Mouse (Mus musculus): Measurements from ENCODE around the gene Trib2. TPM values are rescaled to one million over a fixed set of nuclear protein-coding genes. Genes with fewer than 3 reads are reported as not detected.
A peak's percentile ranks its signal among the peaks of the same experiment; 100 is the strongest.

Gene Trib2
- polyA plus RNA-seq, 1 experiment from 2014 or later: 22.5 TPM

- no peaks in the 10 kb centered on the region; the same call in 1 of the 2 replicates for H3K36me3 ChIP-seq
- no peaks in the 10 kb centered on the region for H3K9me3 ChIP-seq
- 31% methylated on average over 12 of the region's 12 CpGs for WGBS
- H3K27ac ChIP-seq: no peak overlapping the region; the same call in 1 of the 2 replicates
- ATAC-seq (ENCODE audit: insufficient read depth, low FRiP score, low read depth): no peak
- no peaks in the 10 kb centered on the region for H3K27me3 ChIP-seq (replicated peaks)
- H3K4me3 ChIP-seq (replicated peaks): peak overlapping the region; percentile 76
- H3K9ac ChIP-seq: no peak overlapping the region
- 0 out of 2 replicates have a peak, but pooled peaks cover 11% of the 10 kb centered on the region for H3K4me1 ChIP-seq
- H3K4me2 ChIP-seq: peak overlapping the region; percentile 91
These were observed 3.4 kb downstream of the Trib2 start for GRCm38 (mm10) chr12:15813133-15813818.

- Histone ChIP-seq H3K9me3 (no peaks in the 10 kb centered on the region), H3K27ac (no peak overlapping the region; the same call in 1 of the 2 replicates), H3K4me2 (peak overlapping the region; percentile 91), H3K36me3 (no peaks in the 10 kb centered on the region; the same call in 1 of the 2 replicates), H3K4me1 (0 out of 2 replicates have a peak, but pooled peaks cover 9% of the 10 kb centered on the region), H3K27me3 (replicated peaks) (no peaks in the 10 kb centered on the region), H3K9ac (no peak overlapping the region), H3K4me3 (replicated peaks) (peak overlapping the region; percentile 76; the same call in 1 of the 2 replicates)
- ATAC-seq (ENCODE audit: insufficient read depth, low FRiP score, low read depth): no peak
- WGBS: 34% methylated on average over 6 of the region's 6 CpGs
These were observed 4.4 kb downstream of the Trib2 start for GRCm38 (mm10) chr12:15812139-15812962.

- H3K27me3 ChIP-seq (replicated peaks): no peaks in the 10 kb centered on the region
- no peaks in the 10 kb centered on the region for H3K9me3 ChIP-seq
- 0 out of 2 replicates have a peak, but pooled peaks cover 5% of the 10 kb centered on the region for H3K4me1 ChIP-seq
- H3K9ac ChIP-seq: no peak overlapping the region
- 41% methylated on average over 4 of the region's 4 CpGs for whole genome bisulfite sequencing
- peak overlapping the region; percentile 91; the same call in 1 of the 2 replicates for H3K4me2 ChIP-seq
- peaks cover under 1% of the 10 kb centered on the region; the same call in 1 of the 2 replicates for H3K36me3 ChIP-seq
- no peak overlapping the region for H3K4me3 ChIP-seq (replicated peaks)
- no peak for ATAC-seq (ENCODE audit: insufficient read depth, low FRiP score, low read depth)
- H3K27ac ChIP-seq: no peak overlapping the region
These were observed 5.0 kb downstream of the Trib2 start for GRCm38 (mm10) chr12:15811682-15812081.

GRCm38 (mm10) chr12:15810926-15811325 is 5.8 kb downstream of the Trib2 start:
- ATAC-seq (ENCODE audit: insufficient read depth, low FRiP score, low read depth): no peak
- peaks cover 3% of the 10 kb centered on the region; the same call in 1 of the 2 replicates for H3K36me3 ChIP-seq
- 68% methylated on average over 7 of the region's 7 CpGs for WGBS
- no peaks in the 10 kb centered on the region for H3K9me3 ChIP-seq
- H3K4me3 ChIP-seq (replicated peaks): no peak overlapping the region
- H3K27me3 ChIP-seq (replicated peaks): no peaks in the 10 kb centered on the region
- H3K9ac ChIP-seq: no peak overlapping the region
- no peak overlapping the region for H3K4me2 ChIP-seq
- 0 out of 2 replicates have a peak, but pooled peaks cover 5% of the 10 kb centered on the region for H3K4me1 ChIP-seq
- H3K27ac ChIP-seq: no peak overlapping the region

- Histone ChIP-seq H3K4me1 (peaks cover 9% of the 10 kb centered on the region; the same call in 1 of the 2 replicates), H3K36me3 (peaks cover 6% of the 10 kb centered on the region; the same call in 1 of the 2 replicates), H3K4me2 (no peak overlapping the region), H3K27me3 (replicated peaks) (no peaks in the 10 kb centered on the region), H3K27ac (no peak overlapping the region), H3K9me3 (no peaks in the 10 kb centered on the region), H3K9ac (no peak overlapping the region), H3K4me3 (replicated peaks) (no peak overlapping the region)
- 75% methylated on average over 7 of the region's 7 CpGs for WGBS
- ATAC-seq (ENCODE audit: insufficient read depth, low FRiP score, low read depth): no peak
These were observed 7.1 kb downstream of the Trib2 start for GRCm38 (mm10) chr12:15809657-15810056.

- no peak for ATAC-seq (ENCODE audit: insufficient read depth, low FRiP score, low read depth)
- no peaks in the 10 kb centered on the region for H3K27me3 ChIP-seq (replicated peaks)
- H3K9me3 ChIP-seq: no peaks in the 10 kb centered on the region
- H3K4me2 ChIP-seq: no peak overlapping the region
- H3K4me3 ChIP-seq (replicated peaks): no peak overlapping the region
- no peak overlapping the region for H3K27ac ChIP-seq
- H3K4me1 ChIP-seq: peaks cover 9% of the 10 kb centered on the region; the same call in 1 of the 2 replicates
- H3K36me3 ChIP-seq: peaks cover 7% of the 10 kb centered on the region; the same call in 1 of the 2 replicates
- 84% methylated on average over 4 of the region's 4 CpGs for WGBS
- H3K9ac ChIP-seq: no peak overlapping the region
These were observed 7.5 kb downstream of the Trib2 start for GRCm38 (mm10) chr12:15809249-15809648.

GRCm38 (mm10) chr12:15808186-15808800 is 8.4 kb downstream of the Trib2 start:
- H3K4me2 ChIP-seq: no peak overlapping the region
- peaks cover 9% of the 10 kb centered on the region; the same call in 1 of the 2 replicates for H3K4me1 ChIP-seq
- no peaks in the 10 kb centered on the region for H3K9me3 ChIP-seq
- peaks cover 7% of the 10 kb centered on the region; the same call in 1 of the 2 replicates for H3K36me3 ChIP-seq
- no peak for ATAC-seq (ENCODE audit: insufficient read depth, low FRiP score, low read depth)
- WGBS: 90% methylated on average over 5 of the region's 5 CpGs
- H3K4me3 ChIP-seq (replicated peaks): no peak overlapping the region
- H3K9ac ChIP-seq: no peak overlapping the region
- H3K27ac ChIP-seq: no peak overlapping the region
- no peaks in the 10 kb centered on the region for H3K27me3 ChIP-seq (replicated peaks)

GRCm38 (mm10) chr12:15804931-15805331 is 11.8 kb downstream of the Trib2 start:
- Histone ChIP-seq H3K27ac (no peak overlapping the region), H3K27me3 (replicated peaks) (no peaks in the 10 kb centered on the region), H3K4me3 (replicated peaks) (no peak overlapping the region), H3K4me1 (peaks cover 10% of the 10 kb centered on the region; the same call in 1 of the 2 replicates), H3K9me3 (no peaks in the 10 kb centered on the region), H3K9ac (no peak overlapping the region), H3K4me2 (no peak overlapping the region), H3K36me3 (peaks cover 7% of the 10 kb centered on the region; the same call in 1 of the 2 replicates)
- 38% methylated on average over 1 of the region's 1 CpGs for WGBS
- ATAC-seq (ENCODE audit: insufficient read depth, low FRiP score, low read depth): no peak

GRCm38 (mm10) chr12:15803936-15804438 is 12.7 kb downstream of the Trib2 start:
- peaks cover 10% of the 10 kb centered on the region; the same call in 1 of the 2 replicates for H3K4me1 ChIP-seq
- H3K27ac ChIP-seq: no peak overlapping the region
- no peaks in the 10 kb centered on the region for H3K27me3 ChIP-seq (replicated peaks)
- H3K9me3 ChIP-seq: no peaks in the 10 kb centered on the region
- H3K36me3 ChIP-seq: peaks cover 7% of the 10 kb centered on the region; the same call in 1 of the 2 replicates
- 84% methylated on average over 5 of the region's 5 CpGs for WGBS
- H3K4me2 ChIP-seq: no peak overlapping the region
- ATAC-seq (ENCODE audit: insufficient read depth, low FRiP score, low read depth): no peak
- H3K4me3 ChIP-seq (replicated peaks): no peak overlapping the region
- no peak overlapping the region for H3K9ac ChIP-seq

GRCm38 (mm10) chr12:15801571-15801930 is 15.2 kb downstream of the Trib2 start:
- H3K4me3 ChIP-seq (replicated peaks): no peak overlapping the region
- H3K36me3 ChIP-seq: 0 out of 2 replicates have a peak, but pooled peaks cover 5% of the 10 kb centered on the region
- H3K9me3 ChIP-seq: no peaks in the 10 kb centered on the region
- ATAC-seq (ENCODE audit: insufficient read depth, low FRiP score, low read depth): no peak
- no peak overlapping the region for H3K9ac ChIP-seq
- H3K27me3 ChIP-seq (replicated peaks): no peaks in the 10 kb centered on the region
- WGBS: 82% methylated on average over 4 of the region's 4 CpGs
- H3K4me1 ChIP-seq: peaks cover 10% of the 10 kb centered on the region
- no peak overlapping the region for H3K27ac ChIP-seq
- no peak overlapping the region for H3K4me2 ChIP-seq

- WGBS: 54% methylated on average over 9 of the region's 9 CpGs
- H3K4me1 ChIP-seq: peaks cover 10% of the 10 kb centered on the region
- no peak for ATAC-seq (ENCODE audit: insufficient read depth, low FRiP score, low read depth)
- 0 out of 2 replicates have a peak, but pooled peaks cover 4% of the 10 kb centered on the region for H3K36me3 ChIP-seq
- no peaks in the 10 kb centered on the region for H3K9me3 ChIP-seq
- H3K4me2 ChIP-seq: no peak overlapping the region
- no peak overlapping the region for H3K27ac ChIP-seq
- H3K4me3 ChIP-seq (replicated peaks): no peak overlapping the region
- H3K9ac ChIP-seq: no peak overlapping the region
- H3K27me3 ChIP-seq (replicated peaks): no peaks in the 10 kb centered on the region
These were observed 15.7 kb downstream of the Trib2 start for GRCm38 (mm10) chr12:15800914-15801570.

Measured in stomach, embryonic 15.5 days (tissue).